Mouse (Mus musculus): ENCODE measurements around the gene Ubl3. TPM values are rescaled to one million over a fixed set of nuclear protein-coding genes. Genes with fewer than 3 reads are reported as not detected.

The Ubl3 gene
- total and polyA plus RNA-seq, 2 experiments from 2014 or later: 108 to 157 TPM

- no peak overlapping the region for H3K9ac ChIP-seq (replicated peaks; ENCODE audit: low read length)
- no peak for TF ChIP-seq CTCF (IDR thresholded peaks at IDR 0.05; ENCODE audit: low read depth)
- no peaks in the 10 kb centered on the region for H3K36me3 ChIP-seq (ENCODE audit: insufficient read depth, low read length)
- 87% methylated on average over 9 of the region's 9 CpGs for WGBS
- no peaks in the 10 kb centered on the region for H3K4me1 ChIP-seq (ENCODE audit: insufficient read depth, low read length)
- H3K4me3 ChIP-seq (ENCODE audit: low read length): no peak overlapping the region
- no peak overlapping the region for H3K4me2 ChIP-seq (ENCODE audit: low read depth, low read length)
- no peak for ATAC-seq
- no peak overlapping the region for H3K27ac ChIP-seq
- no peaks in the 10 kb centered on the region for H3K9me3 ChIP-seq (ENCODE audit: low read length)
- no peak for DNase-seq (ENCODE audit: low spot score)
- H3K27me3 ChIP-seq (ENCODE audit: insufficient read depth, low read length): no peaks in the 10 kb centered on the region
Observed at GRCm38 (mm10) chr5:148577278-148577677, 24.7 kb upstream of the Ubl3 start.

DNA sequence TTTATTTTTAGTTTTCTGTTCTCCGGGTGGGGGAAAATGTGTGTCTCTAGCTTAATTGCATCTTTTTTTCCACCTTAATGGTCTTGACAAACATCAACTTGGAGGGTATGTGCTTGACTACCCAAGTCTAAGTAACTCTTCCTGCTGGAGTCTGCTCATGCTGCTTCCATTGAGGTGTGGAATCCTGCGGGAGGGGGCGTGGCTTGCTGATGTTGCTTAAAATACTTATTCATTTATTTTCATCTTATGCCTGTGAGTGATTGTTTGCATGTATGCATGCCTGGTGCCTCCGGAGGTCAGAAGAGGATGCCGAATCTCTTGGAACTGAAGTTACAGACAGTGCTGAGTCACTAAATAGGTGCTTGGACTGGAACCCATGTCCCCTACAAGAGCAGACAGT is 22.6 kb upstream of the Ubl3 start:
- H3K9me3 ChIP-seq (ENCODE audit: low read length): no peaks in the 10 kb centered on the region
- H3K27ac ChIP-seq: no peak overlapping the region
- DNase-seq (ENCODE audit: low spot score): no peak
- no peak for ATAC-seq
- H3K4me3 ChIP-seq (ENCODE audit: low read length): no peak overlapping the region
- H3K4me2 ChIP-seq (ENCODE audit: low read depth, low read length): no peak overlapping the region
- 58% methylated on average over 5 of the region's 5 CpGs for WGBS
- no peak for TF ChIP-seq CTCF (IDR thresholded peaks at IDR 0.05; ENCODE audit: low read depth)
- no peak overlapping the region for H3K9ac ChIP-seq (replicated peaks; ENCODE audit: low read length)
- no peaks in the 10 kb centered on the region for H3K36me3 ChIP-seq (ENCODE audit: insufficient read depth, low read length)
- no peaks in the 10 kb centered on the region for H3K4me1 ChIP-seq (ENCODE audit: insufficient read depth, low read length)
- H3K27me3 ChIP-seq (ENCODE audit: insufficient read depth, low read length): no peaks in the 10 kb centered on the region

GRCm38 (mm10) chr5:148572676-148573075 is 20.1 kb upstream of the Ubl3 start:
- TF ChIP-seq CTCF (IDR thresholded peaks at IDR 0.05; ENCODE audit: low read depth): no peak
- H3K27ac ChIP-seq: no peak overlapping the region
- no peaks in the 10 kb centered on the region for H3K4me1 ChIP-seq (ENCODE audit: insufficient read depth, low read length)
- 84% methylated on average over 5 of the region's 5 CpGs for WGBS
- H3K4me2 ChIP-seq (ENCODE audit: low read depth, low read length): no peak overlapping the region
- H3K9ac ChIP-seq (replicated peaks; ENCODE audit: low read length): no peak overlapping the region
- DNase-seq (ENCODE audit: low spot score): no peak
- no peaks in the 10 kb centered on the region for H3K36me3 ChIP-seq (ENCODE audit: insufficient read depth, low read length)
- H3K27me3 ChIP-seq (ENCODE audit: insufficient read depth, low read length): no peaks in the 10 kb centered on the region
- H3K4me3 ChIP-seq (ENCODE audit: low read length): no peak overlapping the region
- no peak for ATAC-seq
- H3K9me3 ChIP-seq (ENCODE audit: low read length): 0 out of 2 replicates have a peak, but pooled peaks cover 3% of the 10 kb centered on the region

- no peak for ATAC-seq
Observed at GRCm38 (mm10) chr5:148570571-148571304, 18.1 kb upstream of the Ubl3 start.

DNA sequence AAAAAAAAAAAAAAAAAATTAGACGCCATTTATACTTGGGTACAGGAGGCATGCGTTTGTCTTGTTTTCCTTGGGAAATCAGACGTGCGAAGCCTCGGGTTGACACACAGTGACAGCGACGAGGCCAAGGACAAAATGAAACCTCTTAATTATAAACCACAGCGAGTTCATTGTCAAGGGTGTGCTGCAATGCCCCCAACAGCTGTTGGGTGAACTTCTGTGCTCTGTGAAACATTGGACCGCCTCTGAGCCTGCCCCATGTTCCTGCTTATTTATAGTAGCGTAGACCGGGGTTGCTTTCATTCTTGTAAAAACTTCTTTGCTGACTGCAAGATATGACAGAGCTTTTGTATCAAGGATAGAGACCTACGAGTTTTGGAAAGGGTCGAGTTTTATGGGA is 16.9 kb upstream of the Ubl3 start:
- H3K36me3 ChIP-seq (ENCODE audit: insufficient read depth, low read length): no peaks in the 10 kb centered on the region
- TF ChIP-seq CTCF (IDR thresholded peaks at IDR 0.05; ENCODE audit: low read depth): no peak
- DNase-seq (ENCODE audit: low spot score): no peak
- no peaks in the 10 kb centered on the region for H3K4me1 ChIP-seq (ENCODE audit: insufficient read depth, low read length)
- H3K9ac ChIP-seq (replicated peaks; ENCODE audit: low read length): no peak overlapping the region
- 72% methylated on average over 13 of the region's 13 CpGs for WGBS
- no peak overlapping the region for H3K4me2 ChIP-seq (ENCODE audit: low read depth, low read length)
- H3K4me3 ChIP-seq (ENCODE audit: low read length): no peak overlapping the region
- no peak for ATAC-seq
- no peak overlapping the region for H3K27ac ChIP-seq
- H3K9me3 ChIP-seq (ENCODE audit: low read length): 0 out of 2 replicates have a peak, but pooled peaks cover 3% of the 10 kb centered on the region
- H3K27me3 ChIP-seq (ENCODE audit: insufficient read depth, low read length): no peaks in the 10 kb centered on the region

More at GRCm38 (mm10) chr5:148570571-148571304, 18.1 kb upstream of the Ubl3 start:
- peak; percentile 28 for TF ChIP-seq CTCF (IDR thresholded peaks at IDR 0.05; ENCODE audit: low read depth)
- H3K27me3 ChIP-seq (ENCODE audit: insufficient read depth, low read length): no peaks in the 10 kb centered on the region
- DNase-seq (ENCODE audit: low spot score): no peak
- no peak overlapping the region for H3K9ac ChIP-seq (replicated peaks; ENCODE audit: low read length)
- no peaks in the 10 kb centered on the region for H3K36me3 ChIP-seq (ENCODE audit: insufficient read depth, low read length)
- H3K4me2 ChIP-seq (ENCODE audit: low read depth, low read length): no peak overlapping the region
- no peak overlapping the region for H3K4me3 ChIP-seq (ENCODE audit: low read length)
- no peaks in the 10 kb centered on the region for H3K4me1 ChIP-seq (ENCODE audit: insufficient read depth, low read length)
- H3K9me3 ChIP-seq (ENCODE audit: low read length): 0 out of 2 replicates have a peak, but pooled peaks cover 3% of the 10 kb centered on the region
- H3K27ac ChIP-seq: no peak overlapping the region
- 88% methylated on average over 14 of the region's 14 CpGs for WGBS

DNA sequence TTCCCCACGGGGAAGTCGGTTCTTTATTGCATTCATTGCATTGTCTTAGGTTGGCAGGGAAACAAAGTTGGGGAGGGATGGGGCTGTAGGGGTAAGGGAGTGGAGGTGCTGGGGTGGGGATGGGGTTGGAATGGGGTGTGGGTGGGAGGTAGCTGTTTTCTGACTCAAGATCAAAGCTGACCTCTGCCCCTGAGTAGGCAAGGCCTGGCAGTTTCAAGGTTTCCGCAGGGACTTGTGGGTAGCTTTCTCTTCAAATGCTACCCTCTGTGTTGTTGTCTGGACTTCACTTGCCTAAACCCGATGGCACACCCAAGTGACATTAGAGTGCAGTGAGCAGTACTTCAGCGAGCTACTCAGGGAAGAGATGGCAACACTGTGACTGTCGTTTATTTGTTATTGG is 13.0 kb upstream of the Ubl3 start:
- H3K27ac ChIP-seq: no peak overlapping the region
- H3K9me3 ChIP-seq (ENCODE audit: low read length): 0 out of 2 replicates have a peak, but pooled peaks cover 3% of the 10 kb centered on the region
- no peak overlapping the region for H3K9ac ChIP-seq (replicated peaks; ENCODE audit: low read length)
- no peaks in the 10 kb centered on the region for H3K27me3 ChIP-seq (ENCODE audit: insufficient read depth, low read length)
- WGBS: 22% methylated on average over 6 of the region's 6 CpGs
- ATAC-seq (no peak), DNase-seq (ENCODE audit: low spot score) (no peak)
- H3K36me3 ChIP-seq (ENCODE audit: insufficient read depth, low read length): no peaks in the 10 kb centered on the region
- no peak overlapping the region for H3K4me2 ChIP-seq (ENCODE audit: low read depth, low read length)
- H3K4me3 ChIP-seq (ENCODE audit: low read length): no peak overlapping the region
- no peaks in the 10 kb centered on the region for H3K4me1 ChIP-seq (ENCODE audit: insufficient read depth, low read length)
- TF ChIP-seq CTCF (IDR thresholded peaks at IDR 0.05; ENCODE audit: low read depth): no peak

DNA sequence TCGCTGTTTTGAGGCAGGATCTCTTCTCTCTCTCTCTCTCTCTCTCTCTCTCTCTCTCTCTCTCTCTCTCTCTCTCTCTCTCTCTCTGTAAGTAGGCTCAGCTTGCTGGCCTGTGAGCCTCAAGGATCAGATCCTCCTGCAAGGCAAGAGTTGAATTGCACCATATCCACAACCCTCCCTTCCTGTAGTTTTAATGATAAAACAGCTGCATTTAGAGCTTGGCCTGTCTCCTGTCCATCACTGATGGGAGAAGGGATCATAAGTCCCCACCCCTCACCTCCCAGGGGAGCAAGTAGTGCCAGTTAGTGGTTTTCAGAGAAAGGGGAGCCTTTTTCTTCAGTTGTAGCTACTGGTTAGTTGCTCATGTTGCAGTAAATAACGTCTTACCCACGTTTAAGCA is 11.5 kb upstream of the Ubl3 start:
- WGBS: 85% methylated on average over 3 of the region's 3 CpGs
- no peaks in the 10 kb centered on the region for H3K4me1 ChIP-seq (ENCODE audit: insufficient read depth, low read length)
- H3K27ac ChIP-seq: no peak overlapping the region
- H3K9me3 ChIP-seq (ENCODE audit: low read length): 0 out of 2 replicates have a peak, but pooled peaks cover 3% of the 10 kb centered on the region
- DNase-seq (ENCODE audit: low spot score) (no peak), ATAC-seq (no peak)
- H3K4me3 ChIP-seq (ENCODE audit: low read length): no peak overlapping the region
- no peak overlapping the region for H3K4me2 ChIP-seq (ENCODE audit: low read depth, low read length)
- no peak for TF ChIP-seq CTCF (IDR thresholded peaks at IDR 0.05; ENCODE audit: low read depth)
- no peak overlapping the region for H3K9ac ChIP-seq (replicated peaks; ENCODE audit: low read length)
- H3K36me3 ChIP-seq (ENCODE audit: insufficient read depth, low read length): no peaks in the 10 kb centered on the region
- H3K27me3 ChIP-seq (ENCODE audit: insufficient read depth, low read length): no peaks in the 10 kb centered on the region

All from hindbrain, postnatal 0 days (tissue).